Mouse (Mus musculus) layer of hippocampus, adult 11-12 months (tissue): ENCODE results near the gene Kcnq1.
A peak's percentile ranks its signal among the peaks of the same experiment; 100 is the strongest.

Source experiments
- DNase-seq: peaks from one replicate; pipeline ENCODE4 v3.0.0; 2022; ENCODE audit warnings: low spot score

Kcnq1 gene

DNA sequence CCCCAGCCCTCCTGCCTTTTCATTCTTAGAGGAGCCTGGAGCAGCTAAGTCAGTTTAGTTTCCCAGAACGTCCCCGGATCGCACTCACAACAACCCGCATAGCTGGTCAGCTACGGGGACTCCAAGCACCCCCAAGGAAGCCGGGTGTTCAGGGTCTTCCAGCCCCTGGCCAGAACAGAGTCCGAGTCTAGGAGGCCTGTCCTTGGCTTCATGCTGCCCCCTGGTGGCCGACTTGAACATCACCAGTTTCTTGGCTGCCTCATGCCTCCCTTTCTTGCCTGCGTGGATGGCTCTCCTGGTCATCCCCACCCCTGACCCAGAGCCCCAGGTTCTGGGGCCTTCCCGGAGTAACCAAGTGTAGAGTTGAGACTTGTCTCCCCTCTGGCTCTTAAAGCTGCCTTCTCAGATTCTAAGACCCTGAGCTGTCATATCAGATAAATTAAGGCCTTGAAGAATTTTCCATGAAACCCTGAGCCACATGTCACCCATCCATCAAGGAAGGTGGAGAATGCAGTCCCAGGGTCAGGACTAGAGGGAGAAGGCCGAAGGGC is 357.8 kb downstream of the Kcnq1 start:
- peak; percentile 52 for DNase-seq

DNA sequence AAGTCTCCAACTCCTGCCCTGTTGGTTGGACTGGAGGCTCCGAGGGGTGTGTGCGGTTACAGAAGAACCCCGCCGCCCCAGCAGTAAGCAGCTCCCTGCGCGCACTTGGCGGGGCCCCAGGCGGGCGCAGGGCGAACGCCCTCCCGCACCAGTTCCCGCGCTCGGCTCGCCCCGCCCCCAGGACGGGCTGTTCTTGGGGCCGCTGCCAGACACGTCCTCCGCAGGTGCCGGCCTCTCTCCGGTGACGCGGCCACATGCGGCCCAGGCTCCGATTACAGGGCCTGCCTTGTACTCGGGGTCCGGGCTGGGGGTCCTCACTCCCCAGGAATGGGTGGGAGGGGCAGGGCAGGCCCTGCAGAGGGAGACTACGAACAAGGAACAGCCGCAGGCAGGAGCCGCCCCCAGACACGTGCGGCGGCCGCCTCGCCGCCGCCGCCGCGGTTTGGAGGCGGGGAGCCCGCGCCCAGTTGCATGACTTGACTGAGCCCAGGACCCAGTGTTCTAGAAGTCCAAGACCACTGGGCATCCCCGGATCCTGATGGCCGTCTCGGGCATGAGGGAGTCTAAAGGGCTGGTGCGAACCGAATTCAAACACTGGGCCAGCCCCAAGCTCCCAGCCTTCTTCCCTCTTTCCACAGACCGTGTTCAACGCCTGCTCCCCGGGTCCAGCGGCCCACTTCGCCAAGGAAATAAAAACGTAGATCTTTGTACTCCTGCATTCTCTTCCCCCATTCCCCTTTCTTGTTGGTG is 358.8 kb downstream of the Kcnq1 start:
- no peak for DNase-seq

DNA sequence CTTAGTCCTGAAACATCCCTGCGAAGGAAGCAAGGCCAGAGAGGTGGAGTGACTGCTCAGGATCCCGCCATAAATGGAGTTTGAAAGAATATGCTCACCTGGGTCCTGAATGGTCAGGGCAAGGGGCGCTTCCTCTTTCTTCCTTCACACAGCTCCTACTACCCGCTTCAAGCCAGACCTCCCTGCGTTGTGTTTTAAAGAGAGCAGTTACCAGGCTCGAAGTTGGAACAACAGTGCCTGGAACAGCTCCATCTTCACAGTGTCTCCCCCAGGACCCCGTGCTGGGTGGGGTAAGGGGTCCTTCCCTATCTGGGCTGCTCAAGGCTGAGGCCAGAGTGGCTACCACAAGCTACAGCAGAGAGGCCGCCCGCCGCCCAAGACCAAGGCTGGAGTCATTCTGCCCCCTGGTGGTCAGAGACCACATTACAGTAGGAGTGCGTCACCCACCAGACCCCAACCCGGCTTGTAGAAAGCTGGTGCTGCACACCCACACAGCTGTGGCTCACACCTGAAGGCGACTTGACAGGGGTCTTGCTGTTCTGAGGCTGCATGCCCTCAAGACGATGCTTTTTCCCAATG is 360.0 kb downstream of the Kcnq1 start:
- DNase-seq = peak; percentile 80

DNA sequence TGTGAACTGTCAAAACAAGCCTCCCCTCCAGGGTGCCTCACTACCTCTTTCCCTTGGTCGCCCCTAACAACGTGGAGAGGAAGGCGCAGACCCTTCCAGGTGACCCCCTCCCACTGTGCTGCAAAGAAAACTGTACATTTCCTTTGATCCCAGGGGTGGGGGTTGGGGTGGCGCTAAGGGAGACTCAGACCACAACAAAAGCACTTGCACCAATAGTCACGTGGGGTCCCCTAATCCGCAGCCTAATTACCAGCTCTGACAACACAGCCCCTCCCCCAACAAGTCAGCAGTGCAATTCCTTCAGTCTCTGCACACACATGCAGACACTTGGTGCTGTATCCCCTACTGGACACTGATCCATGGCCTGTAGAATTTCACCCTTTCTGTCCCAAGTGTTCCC is 361.6 kb downstream of the Kcnq1 start:
- no peak for DNase-seq

DNA sequence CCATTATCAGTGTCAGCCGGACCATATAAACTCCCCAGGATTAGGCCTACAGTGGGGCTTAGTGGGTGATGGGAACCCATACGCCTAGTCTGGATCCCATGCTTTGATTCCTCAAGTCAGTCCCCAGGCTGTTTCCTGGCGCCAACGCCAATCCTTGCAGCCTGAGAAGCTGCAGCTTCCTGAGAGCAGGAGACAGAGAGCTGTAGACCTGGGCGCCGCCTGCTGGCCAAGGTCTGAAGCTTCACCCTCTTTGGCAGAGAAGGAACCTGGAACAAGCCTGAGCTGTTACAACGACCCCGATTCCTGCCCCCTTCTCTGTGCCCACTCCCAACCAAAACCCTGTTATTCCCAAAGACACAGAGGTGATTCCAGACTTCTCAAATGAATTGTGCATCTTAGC is 363.8 kb downstream of the Kcnq1 start:
- DNase-seq = peak; percentile 60

DNA sequence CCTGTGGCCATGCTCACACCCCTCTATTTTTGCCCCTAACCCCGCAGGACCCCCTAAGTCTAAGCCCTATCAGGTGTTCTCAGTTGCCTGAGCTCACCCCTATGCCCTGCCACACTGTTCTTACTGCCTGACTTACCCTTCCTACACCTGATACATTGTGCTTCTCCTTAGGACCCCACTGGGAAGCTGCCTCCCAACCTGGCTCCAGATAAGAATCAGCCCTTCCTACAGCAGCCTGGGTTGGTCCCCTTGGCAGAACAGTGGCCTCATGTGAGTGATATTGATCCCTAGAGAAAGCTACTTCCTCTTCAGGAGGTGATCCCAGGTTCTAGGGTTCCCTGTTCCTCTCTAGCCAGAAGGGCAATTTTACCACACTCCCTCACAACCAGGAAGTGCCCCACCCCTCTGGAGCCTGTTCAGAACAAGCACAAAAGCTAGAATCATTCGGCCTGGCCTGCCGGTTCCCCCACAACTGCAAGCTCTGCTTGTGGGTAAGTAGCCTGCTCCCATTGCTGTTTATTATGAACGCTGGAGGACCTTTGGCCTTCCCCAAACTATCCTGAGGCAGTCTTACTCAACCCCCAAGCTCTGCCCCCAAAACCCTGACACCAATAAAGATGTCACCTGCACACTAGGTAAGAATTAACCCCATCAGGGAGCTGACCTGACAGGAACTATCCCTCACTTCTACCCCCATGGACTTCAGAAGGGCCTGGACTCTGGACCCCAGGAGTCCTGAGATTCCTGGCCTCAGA is 367.4 kb downstream of the Kcnq1 start, which contains the start of gene Slc22a18:
Slc22a18 (plus strand) TSS at position 390 of the 755 bp plus-strand sequence.
- no peak for DNase-seq

DNA sequence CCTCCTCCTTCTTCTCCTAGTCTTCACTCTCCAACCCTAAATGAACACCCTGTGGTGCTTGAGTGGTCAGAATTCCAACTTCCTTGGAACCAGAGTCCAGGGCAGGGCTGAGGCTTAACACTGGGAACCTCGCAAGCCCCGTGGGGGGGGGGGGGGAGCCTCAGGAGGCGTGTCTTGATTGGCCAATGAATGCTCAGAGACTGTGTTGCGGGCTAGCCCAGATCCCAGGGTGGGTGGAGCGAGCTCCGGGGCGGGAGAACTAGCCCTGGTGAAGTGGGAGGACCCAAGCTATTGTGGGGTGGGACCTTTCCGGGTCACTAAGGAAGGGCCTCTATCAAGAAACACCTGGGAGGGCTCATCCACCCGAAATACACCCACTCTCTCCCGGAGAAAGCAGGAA is 368.6 kb downstream of the Kcnq1 start:
- no peak for DNase-seq

DNA sequence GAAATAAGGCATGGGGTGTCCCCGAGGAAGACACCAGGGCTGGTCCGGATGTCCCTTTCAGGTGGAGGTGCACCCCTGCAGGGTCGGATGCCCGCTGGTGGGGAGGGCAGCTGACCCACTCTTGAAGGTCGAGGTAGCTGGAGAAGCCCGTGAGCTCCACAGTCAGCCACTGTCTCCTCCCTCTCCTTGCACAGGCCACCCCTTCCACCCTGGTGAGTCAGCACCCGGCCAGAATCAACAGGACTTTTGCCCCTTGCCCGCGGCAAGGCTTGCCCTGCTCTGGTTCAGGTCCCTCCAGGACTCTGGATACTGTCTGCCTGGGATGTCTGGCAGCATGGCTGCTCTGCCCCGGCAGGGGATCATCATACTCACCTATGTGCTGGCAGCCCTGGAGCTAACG is 369.7 kb downstream of the Kcnq1 start:
- no peak for DNase-seq
